Mouse (Mus musculus): ENCODE data around the gene Nupl1. TPM values are rescaled to one million over a fixed set of nuclear protein-coding genes. Genes with fewer than 3 reads are reported as not detected.

Nupl1 gene
- total and polyA plus RNA-seq, 3 experiments: not detected

- no peaks in the 10 kb centered on the region for H3K79me2 ChIP-seq (replicated peaks; ENCODE audit: control insufficient read depth, extremely low read depth, insufficient read depth, poor library complexity, severe bottlenecking)
- H3K27me3 ChIP-seq (replicated peaks): no peaks in the 10 kb centered on the region
- H3K27ac ChIP-seq (ENCODE audit: insufficient read depth, low read depth): no peak overlapping the region
- dilution Hi-C loops (cut with MboI; ENCODE audit: extremely low pct_ligation_motif_present, extremely low pct_unique_long_range_greater_than_20kb, low sequenced_read_pairs): no loop called here
- in situ Hi-C loops (cut with MboI; ENCODE audit: low pct_ligation_motif_present, low pct_unique_long_range_greater_than_20kb, low sequenced_read_pairs): no loop called here
- H3K4me1 ChIP-seq (ENCODE audit: control insufficient read depth in 1 of 2, insufficient read depth in 2 of 2): no peaks in the 10 kb centered on the region
- H3K36me3 ChIP-seq (replicated peaks in 1 of 2; ENCODE audit: control insufficient read depth in 1 of 2, insufficient read depth in 1 of 2, low read length in 1 of 2): peaks cover 7 to 32% of the 10 kb centered on the region in 2 experiments
- H3K9ac ChIP-seq (ENCODE audit: insufficient read depth, low read depth): no peak overlapping the region
- H3K4me3 ChIP-seq (replicated peaks in 1 of 3; ENCODE audit: low read depth in 2 of 3, low read length in 2 of 3, poor library complexity in 1 of 3): no peak overlapping the region
- H3K9me3 ChIP-seq (replicated peaks; ENCODE audit: low read length): no peaks in the 10 kb centered on the region
- DNase-seq (ENCODE audit: extremely low read depth): no peak
- TF ChIP-seq ELF1 (IDR thresholded peaks at IDR 0.05; ENCODE audit: low read depth, low read length): no peak
- TF ChIP-seq ZNF384 (IDR thresholded peaks at IDR 0.05; ENCODE audit: low read depth, low read length): no peak
- TF ChIP-seq ZC3H11A (IDR thresholded peaks at IDR 0.05; ENCODE audit: low read depth, low read length): no peak
- TF ChIP-seq TBP (conservative IDR thresholded peaks at IDR 0.05; ENCODE audit: low read depth, low read length): no peak
- no peak for TF ChIP-seq IRF4 (IDR thresholded peaks at IDR 0.05; ENCODE audit: low read depth, low read length)
- no peak for TF ChIP-seq ETS1 (conservative IDR thresholded peaks at IDR 0.05; ENCODE audit: low read depth, low read length)
- TF ChIP-seq SIN3A (IDR thresholded peaks at IDR 0.05; ENCODE audit: low read length): no peak
- no peak for TF ChIP-seq USF2 (conservative IDR thresholded peaks at IDR 0.05; ENCODE audit: low read depth, low read length)
- TF ChIP-seq MAFK (IDR thresholded peaks at IDR 0.05; ENCODE audit: insufficient replicate concordance, low read length): no peak
- no peak for TF ChIP-seq JUND (conservative IDR thresholded peaks at IDR 0.05; ENCODE audit: low read depth, low read length)
- no peak for TF ChIP-seq KAT2A (IDR thresholded peaks at IDR 0.05; ENCODE audit: insufficient replicate concordance, low read length)
- TF ChIP-seq HCFC1 (IDR thresholded peaks at IDR 0.05; ENCODE audit: low read depth, low read length): no peak
- no peak for TF ChIP-seq CHD1 (IDR thresholded peaks at IDR 0.05; ENCODE audit: low read depth, low read length)
- TF ChIP-seq MXI1 (IDR thresholded peaks at IDR 0.05; ENCODE audit: low read depth, low read length): no peak
- TF ChIP-seq ZMIZ1 (IDR thresholded peaks at IDR 0.05; ENCODE audit: low read depth, low read length): no peak
- no peak for TF ChIP-seq USF1 (IDR thresholded peaks at IDR 0.05; ENCODE audit: low read depth, low read length)
- no peak for TF ChIP-seq JUN (IDR thresholded peaks at IDR 0.05; ENCODE audit: insufficient read depth, low read depth, low read length)
- no peak overlapping the region for H3K4me2 ChIP-seq (ENCODE audit: insufficient read depth, low read depth, poor library complexity, severe bottlenecking)
These were observed 36.2 kb downstream of the Nupl1 start for GRCm38 (mm10) chr14:60215000-60215399.

GRCm38 (mm10) chr14:60214040-60214439 is 37.2 kb downstream of the Nupl1 start:
- H3K4me1 ChIP-seq (ENCODE audit: control insufficient read depth in 1 of 2, insufficient read depth in 2 of 2): no peaks in the 10 kb centered on the region
- H3K27ac ChIP-seq (ENCODE audit: insufficient read depth, low read depth): no peak overlapping the region
- no peak overlapping the region for H3K4me3 ChIP-seq (replicated peaks in 1 of 3; ENCODE audit: low read depth in 2 of 3, low read length in 2 of 3, poor library complexity in 1 of 3)
- no peaks in the 10 kb centered on the region for H3K27me3 ChIP-seq (replicated peaks)
- no peak overlapping the region for H3K9ac ChIP-seq (ENCODE audit: insufficient read depth, low read depth)
- in situ Hi-C loops (cut with MboI; ENCODE audit: low pct_ligation_motif_present, low pct_unique_long_range_greater_than_20kb, low sequenced_read_pairs): no loop called here
- no peaks in the 10 kb centered on the region for H3K79me2 ChIP-seq (replicated peaks; ENCODE audit: control insufficient read depth, extremely low read depth, insufficient read depth, poor library complexity, severe bottlenecking)
- no peaks in the 10 kb centered on the region for H3K9me3 ChIP-seq (replicated peaks; ENCODE audit: low read length)
- no peak for DNase-seq (ENCODE audit: extremely low read depth)
- TF ChIP-seq NELFE (IDR thresholded peaks at IDR 0.05; ENCODE audit: low read depth, low read length) (no peak), RCOR1 (conservative IDR thresholded peaks at IDR 0.05; ENCODE audit: low read depth, low read length) (no peak), TCF12 (IDR thresholded peaks at IDR 0.05; ENCODE audit: low read depth, low read length) (no peak), SIN3A (IDR thresholded peaks at IDR 0.05; ENCODE audit: low read length) (no peak), ZMIZ1 (IDR thresholded peaks at IDR 0.05; ENCODE audit: low read depth, low read length) (no peak), POLR2A (IDR thresholded peaks at IDR 0.05; ENCODE audit: low read depth, low read length) (no peak), CTCF (conservative IDR thresholded peaks at IDR 0.05 in 1 of 2, IDR thresholded peaks at IDR 0.05 in 1 of 2; ENCODE audit: low read depth in 2 of 2, low read length in 2 of 2) (no peak), UBTF (IDR thresholded peaks at IDR 0.05; ENCODE audit: low read depth, low read length) (no peak), USF2 (conservative IDR thresholded peaks at IDR 0.05; ENCODE audit: low read depth, low read length) (no peak), CHD1 (IDR thresholded peaks at IDR 0.05; ENCODE audit: low read depth, low read length) (no peak), ZC3H11A (IDR thresholded peaks at IDR 0.05; ENCODE audit: low read depth, low read length) (no peak)
- no peak overlapping the region for H3K4me2 ChIP-seq (ENCODE audit: insufficient read depth, low read depth, poor library complexity, severe bottlenecking)
- peaks cover 4 to 23% of the 10 kb centered on the region in 2 experiments for H3K36me3 ChIP-seq (replicated peaks in 1 of 2; ENCODE audit: control insufficient read depth in 1 of 2, insufficient read depth in 1 of 2, low read length in 1 of 2)
- dilution Hi-C loops (cut with MboI; ENCODE audit: extremely low pct_ligation_motif_present, extremely low pct_unique_long_range_greater_than_20kb, low sequenced_read_pairs): no loop called here
